Mouse (Mus musculus) MEL (cell line): ENCODE data around the gene Btbd16.

Experiments used
- CHD2 ChIP-seq: IDR thresholded peaks from 2 replicates; pipeline ENCODE4 v1.6.1; 2011; ENCODE audit warnings: low read length, improper control_type of control experiment
- CTCF ChIP-seq, 3 experiments: IDR thresholded peaks in 2 of 3; conservative IDR thresholded peaks in 1 of 3; 2 replicates each; pipeline ENCODE4 v1.5.1; 2011 to 2012; ENCODE audit warnings: low read length in 3 of 3, low read depth in 2 of 3, mild to moderate bottlenecking in 2 of 3, improper control_type of control experiment in 1 of 3, inconsistent platforms in 1 of 3, mixed read lengths in 1 of 3, moderate library complexity in 1 of 3; ENCODE audit not compliant: control insufficient read depth in 1 of 3, insufficient read depth in 1 of 3, poor library complexity in 1 of 3, severe bottlenecking in 1 of 3
- EP300 ChIP-seq, 2 experiments: IDR thresholded peaks; 2 replicates each; pipeline ENCODE4 v1.6.1; 2011; ENCODE audit warnings: improper control_type of control experiment in 2 of 2, low read length in 2 of 2, low read depth in 1 of 2, mild to moderate bottlenecking in 1 of 2
- TBP ChIP-seq: IDR thresholded peaks from 2 replicates; pipeline ENCODE4 v1.8.0; 2011; ENCODE audit warnings: low read depth, low read length, improper control_type of control experiment
- TCF12 ChIP-seq: IDR thresholded peaks from 2 replicates; pipeline ENCODE4 v1.6.1; 2014; ENCODE audit warnings: low read depth, mild to moderate bottlenecking, inconsistent platforms, low read length, improper control_type of control experiment, moderate library complexity

GRCm38 (mm10) chr7:130788950-130789349 lies 15.1 kb downstream of the Btbd16 start:
- TF ChIP-seq CTCF (IDR thresholded peaks at IDR 0.05 in 2 of 3, conservative IDR thresholded peaks at IDR 0.05 in 1 of 3; ENCODE audit: control insufficient read depth in 1 of 3, insufficient read depth in 1 of 3, low read depth in 2 of 3, low read length in 3 of 3, poor library complexity in 1 of 3, severe bottlenecking in 1 of 3) (no peak), CHD2 (no peak), TBP (no peak), TCF12 (no peak), EP300 (IDR thresholded peaks at IDR 0.05; ENCODE audit: low read depth in 1 of 2, low read length in 2 of 2) (no peak)
